Mouse (Mus musculus) embryonic facial prominence, embryonic 14.5 days (tissue): ENCODE results near the gene Hs1bp3. TPM values are rescaled to one million over a fixed set of nuclear protein-coding genes. Genes with fewer than 3 reads are reported as not detected.
A peak's percentile ranks its signal among the peaks of the same experiment; 100 is the strongest.

ENCODE experiments used
- ATAC-seq: fragments of 200-750 bp; cut with Nextera tagmentation; 2 replicates; pipeline ENCODE4 v1.8.0; 2017; ENCODE audit warnings: low read depth, moderate number of reproducible peaks, moderate TSS enrichment
- DNase-seq: peaks from one replicate; pipeline ENCODE4 v3.0.0-alpha.2; 2015; ENCODE audit warnings: low spot score
- H3K27ac ChIP-seq: fragments of 300-500 bp; sonication (generic); replicated peaks from 2 replicates; pipeline ENCODE4 v1.5.1; 2014; ENCODE audit warnings: low read depth, mild to moderate bottlenecking, low read length, moderate library complexity
- H3K27me3 ChIP-seq: fragments of 300-500 bp; sonication (generic); replicated peaks from 2 replicates; pipeline ENCODE4 v1.6.1; 2014; ENCODE audit warnings: low read length; ENCODE audit not compliant: control insufficient read depth, insufficient read depth
- H3K36me3 ChIP-seq: fragments of 300-500 bp; sonication (generic); 2 replicates; pipeline ENCODE4 v1.6.1; 2014; ENCODE audit warnings: low read length, mixed read lengths; ENCODE audit not compliant: control insufficient read depth, insufficient read depth
- H3K4me1 ChIP-seq: fragments of 300-500 bp; sonication (generic); 2 replicates; pipeline ENCODE4 v1.6.1; 2014; ENCODE audit warnings: antibody characterized with exemption, low read length; ENCODE audit not compliant: control insufficient read depth, insufficient read depth
- H3K4me2 ChIP-seq: fragments of 300-500 bp; sonication (generic); 2 replicates; pipeline ENCODE4 v1.6.1; 2014; ENCODE audit warnings: low read depth, mild to moderate bottlenecking, low read length, moderate library complexity, mixed read lengths
- H3K4me3 ChIP-seq: fragments of 300-500 bp; sonication (generic); 2 replicates; pipeline ENCODE4 v1.5.1; 2014; ENCODE audit warnings: low read depth, mild to moderate bottlenecking, low read length
- H3K9ac ChIP-seq: fragments of 300-500 bp; sonication (generic); 2 replicates; pipeline ENCODE4 v1.6.1; 2014; ENCODE audit warnings: low read depth, mild to moderate bottlenecking, low read length, moderate library complexity, mixed read lengths
- H3K9me3 ChIP-seq: fragments of 300-500 bp; sonication (generic); 2 replicates; pipeline ENCODE4 v1.6.1; 2016; ENCODE audit warnings: low read length; ENCODE audit not compliant: control insufficient read depth
- WGBS: fragments of 180-500 bp; shearing (Covaris S2); extraction: QIAGEN DNeasy Blood & Tissue Kit; methylation state at CpG from one replicate; pipeline ENCODE4 v1.1.7; 2014; 5-methylcytosine and 5-hydroxymethylcytosine counted together
- polyA plus RNA-seq: library from polyadenylated mRNA; unstranded; fragments of >200 nt; fragmentation: Nextera tagmentation; extraction: Ambion mirVana; gene quantifications from 2 replicates; pipeline ENCODE4 v1.2.1, GENCODE M21; 2014

Gene Hs1bp3
- polyA plus RNA-seq, 1 experiment from 2014 or later: 10.4 TPM

DNA sequence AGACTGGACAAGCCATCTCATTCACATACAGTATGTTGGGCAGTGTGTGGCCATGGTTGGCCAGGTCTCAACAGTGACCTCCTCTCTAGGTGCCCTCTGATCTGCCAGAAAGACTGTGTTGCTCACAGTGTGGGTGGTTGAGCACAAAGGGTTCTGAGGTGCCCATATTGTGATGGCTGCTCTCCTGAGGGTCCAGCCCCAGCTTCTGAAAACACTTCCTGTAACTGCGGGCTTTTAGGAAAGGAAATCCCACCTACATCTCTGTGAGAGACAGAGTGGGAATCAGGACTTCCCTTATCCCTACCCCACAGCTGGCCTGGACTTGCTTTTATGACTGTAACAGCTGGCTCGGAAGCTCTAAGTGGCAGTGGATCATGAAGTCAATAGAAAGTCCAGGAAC, 68.7 kb downstream of the Hs1bp3 start:
- no peaks in the 10 kb centered on the region for H3K9me3 ChIP-seq
- DNase-seq (no peak), ATAC-seq (no peak)
- H3K4me2 ChIP-seq: no peak overlapping the region
- peaks cover 30% of the 10 kb centered on the region for H3K4me1 ChIP-seq
- H3K36me3 ChIP-seq: no peaks in the 10 kb centered on the region
- H3K27me3 ChIP-seq: no peaks in the 10 kb centered on the region
- H3K27ac ChIP-seq: no peak overlapping the region
- no peak overlapping the region for H3K4me3 ChIP-seq
- no peak overlapping the region for H3K9ac ChIP-seq
- WGBS: 91% methylated on average over 2 of the region's 2 CpGs

- 85% methylated on average over 6 of the region's 6 CpGs for WGBS
These were observed 70.6 kb downstream of the Hs1bp3 start for GRCm38 (mm10) chr12:8383822-8384221.

DNA sequence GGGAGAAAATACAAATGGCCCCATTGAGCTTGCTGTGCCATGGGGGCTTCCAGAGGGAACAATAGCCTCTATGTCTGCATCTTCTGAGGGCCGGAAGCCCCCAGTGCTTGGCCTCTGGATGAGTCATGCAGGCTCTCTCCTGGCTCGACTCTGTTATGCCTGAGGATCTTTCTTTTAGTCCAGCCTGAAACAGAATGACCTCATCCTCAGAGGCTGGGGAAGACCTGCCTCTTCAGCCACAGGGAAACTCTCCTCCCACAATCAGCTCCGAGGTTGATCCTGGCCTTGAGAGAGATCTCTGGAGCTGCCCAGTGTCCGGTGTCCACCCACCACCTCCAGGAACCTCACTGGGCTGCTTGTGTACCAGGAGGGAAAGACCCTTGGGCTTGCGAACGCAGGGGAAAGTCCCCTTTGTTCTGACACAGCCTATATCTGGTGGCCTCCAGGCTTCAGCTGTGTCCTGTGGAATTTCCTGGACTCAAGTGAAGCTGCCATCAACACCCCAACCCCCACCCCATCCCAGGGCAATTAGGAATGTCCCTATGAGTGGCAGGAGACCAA, 73.3 kb downstream of the Hs1bp3 start:
- no peak overlapping the region for H3K4me3 ChIP-seq
- no peaks in the 10 kb centered on the region for H3K27me3 ChIP-seq
- H3K9ac ChIP-seq: no peak overlapping the region
- H3K36me3 ChIP-seq: no peaks in the 10 kb centered on the region
- no peak overlapping the region for H3K4me2 ChIP-seq
- ATAC-seq (peak; percentile 78), DNase-seq (peak; percentile 82)
- peak overlapping the region; percentile 69; the same call in 1 of the 2 replicates for H3K27ac ChIP-seq
- 44% methylated on average over 6 of the region's 6 CpGs for WGBS
- H3K4me1 ChIP-seq: 0 out of 2 replicates have a peak, but pooled peaks cover 11% of the 10 kb centered on the region
- H3K9me3 ChIP-seq: no peaks in the 10 kb centered on the region

More at GRCm38 (mm10) chr12:8383822-8384221, 70.6 kb downstream of the Hs1bp3 start:
- Histone ChIP-seq H3K4me1 (peaks cover 20% of the 10 kb centered on the region), H3K27me3 (no peaks in the 10 kb centered on the region), H3K9ac (no peak overlapping the region), H3K36me3 (no peaks in the 10 kb centered on the region), H3K9me3 (no peaks in the 10 kb centered on the region), H3K27ac (no peak overlapping the region), H3K4me2 (no peak overlapping the region), H3K4me3 (no peak overlapping the region)
- no peak for ATAC-seq
- DNase-seq: no peak

DNA sequence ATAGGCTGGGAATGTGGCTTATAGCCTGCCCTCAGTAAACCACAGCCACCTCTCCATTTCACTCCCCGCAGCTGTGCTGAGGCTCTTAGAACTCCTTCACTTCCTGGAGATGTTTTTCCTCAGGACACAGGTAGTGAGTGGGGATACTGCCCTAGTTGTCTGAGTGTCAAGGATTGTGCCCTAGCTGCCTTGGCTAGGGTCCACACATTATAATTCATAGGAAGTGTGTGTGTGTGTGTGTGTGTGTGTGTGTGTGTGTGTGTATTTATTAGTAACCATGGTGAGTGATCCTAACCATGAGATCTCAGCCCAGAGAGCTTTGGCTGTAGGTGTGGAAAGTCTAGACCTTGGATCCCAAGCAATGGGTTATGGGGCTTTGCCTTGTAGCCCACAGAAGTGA, 74.0 kb downstream of the Hs1bp3 start:
- WGBS: 63% methylated on average over 1 of the region's 1 CpGs
- H3K4me3 ChIP-seq: no peak overlapping the region
- no peak for DNase-seq
- no peak overlapping the region for H3K4me2 ChIP-seq
- H3K9ac ChIP-seq: no peak overlapping the region
- no peaks in the 10 kb centered on the region for H3K27me3 ChIP-seq
- H3K9me3 ChIP-seq: no peaks in the 10 kb centered on the region
- H3K36me3 ChIP-seq: no peaks in the 10 kb centered on the region
- ATAC-seq: no peak
- 0 out of 2 replicates have a peak, but pooled peaks cover 11% of the 10 kb centered on the region for H3K4me1 ChIP-seq
- peak overlapping the region; percentile 69; the same call in 1 of the 2 replicates for H3K27ac ChIP-seq

DNA sequence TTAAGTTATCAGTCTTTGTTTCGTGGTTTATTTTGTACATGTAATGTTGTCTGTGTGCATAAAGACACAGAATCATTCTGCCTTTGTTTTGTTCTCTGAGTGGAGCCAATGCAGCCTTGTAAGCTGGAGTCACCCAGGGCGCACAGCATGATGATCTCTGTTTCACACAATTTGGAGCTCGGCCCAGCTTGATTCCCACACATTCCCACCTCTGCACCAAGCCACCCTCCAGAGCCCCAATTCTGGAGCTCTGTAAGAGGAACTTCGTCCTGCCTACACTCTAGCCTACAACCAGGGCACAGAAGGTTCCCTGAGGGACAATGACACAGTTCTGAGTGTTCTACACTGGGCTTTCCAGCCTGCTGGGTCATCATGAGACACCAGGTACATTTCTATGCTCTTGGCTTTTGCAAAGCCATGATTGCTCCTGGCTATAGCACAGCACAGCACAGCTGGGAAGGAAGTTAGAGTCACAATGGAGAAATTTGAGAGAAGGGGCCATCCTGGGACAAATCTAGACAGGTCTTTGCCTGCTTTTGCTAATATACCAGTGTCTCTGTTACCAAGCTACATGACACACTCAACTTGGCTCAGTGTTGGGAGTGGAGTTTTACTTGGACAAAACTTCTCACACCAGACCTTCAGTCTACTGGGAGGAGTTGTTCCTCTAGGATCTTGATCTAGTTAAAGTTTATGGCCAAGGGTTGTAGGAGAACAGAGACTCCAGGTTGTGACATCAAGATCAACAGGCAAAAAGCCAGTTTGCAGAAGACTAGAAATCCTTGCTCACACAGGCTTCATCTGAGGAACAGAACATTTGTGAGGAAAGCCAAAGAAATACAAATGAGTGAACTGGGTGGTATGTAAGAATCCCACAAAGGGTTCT, 75.5 kb downstream of the Hs1bp3 start:
- 0 out of 2 replicates have a peak, but pooled peaks cover 11% of the 10 kb centered on the region for H3K4me1 ChIP-seq
- H3K36me3 ChIP-seq: no peaks in the 10 kb centered on the region
- DNase-seq: no peak
- WGBS: 88% methylated on average over 4 of the region's 4 CpGs
- H3K27me3 ChIP-seq: no peaks in the 10 kb centered on the region
- H3K4me2 ChIP-seq: no peak overlapping the region
- no peak overlapping the region for H3K27ac ChIP-seq
- H3K9ac ChIP-seq: no peak overlapping the region
- ATAC-seq: no peak
- H3K4me3 ChIP-seq: no peak overlapping the region
- H3K9me3 ChIP-seq: no peaks in the 10 kb centered on the region

DNA sequence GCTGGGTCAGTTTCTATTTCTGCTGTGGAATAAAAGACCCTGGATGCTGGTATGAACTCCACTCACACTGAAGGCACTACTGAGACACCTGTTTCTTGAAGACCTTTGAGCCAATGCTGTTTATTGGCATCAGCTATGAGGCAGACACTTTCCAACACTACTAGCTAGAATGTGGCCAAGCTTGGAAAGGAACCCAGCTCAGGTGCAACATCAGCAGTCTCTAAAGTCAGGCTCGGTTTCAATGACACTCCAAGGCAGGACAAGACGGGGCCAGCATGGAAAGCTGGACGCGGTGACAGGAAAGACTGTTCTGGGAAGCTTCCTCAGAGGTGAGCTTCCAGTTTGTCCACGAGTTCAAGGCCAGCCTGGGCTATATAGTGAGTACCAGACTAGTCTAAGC, 80.0 kb downstream of the Hs1bp3 start:
- no peaks in the 10 kb centered on the region for H3K27me3 ChIP-seq
- no peak overlapping the region for H3K4me3 ChIP-seq
- no peaks in the 10 kb centered on the region for H3K9me3 ChIP-seq
- no peak for DNase-seq
- H3K36me3 ChIP-seq: no peaks in the 10 kb centered on the region
- 91% methylated on average over 5 of the region's 5 CpGs for WGBS
- no peaks in the 10 kb centered on the region for H3K4me1 ChIP-seq
- ATAC-seq: no peak
- no peak overlapping the region for H3K9ac ChIP-seq
- H3K27ac ChIP-seq: no peak overlapping the region
- H3K4me2 ChIP-seq: no peak overlapping the region

Other genes starting within 250 kb of the Hs1bp3 start
- 41.7 and 46.9 TPM in 2 replicates for gene Ldah, start 105.3 kb upstream of the Hs1bp3 start, polyA plus RNA-seq
- gene Gdf7, start 11.5 kb upstream of the Hs1bp3 start, polyA plus RNA-seq: 0.24 and 0.54 TPM in 2 replicates
- 72.8 and 76.8 TPM in 2 replicates for gene Rhob, start 186.6 kb downstream of the Hs1bp3 start, polyA plus RNA-seq